Mouse (Mus musculus): ENCODE measurements around the gene Exoc3l4.

DNA sequence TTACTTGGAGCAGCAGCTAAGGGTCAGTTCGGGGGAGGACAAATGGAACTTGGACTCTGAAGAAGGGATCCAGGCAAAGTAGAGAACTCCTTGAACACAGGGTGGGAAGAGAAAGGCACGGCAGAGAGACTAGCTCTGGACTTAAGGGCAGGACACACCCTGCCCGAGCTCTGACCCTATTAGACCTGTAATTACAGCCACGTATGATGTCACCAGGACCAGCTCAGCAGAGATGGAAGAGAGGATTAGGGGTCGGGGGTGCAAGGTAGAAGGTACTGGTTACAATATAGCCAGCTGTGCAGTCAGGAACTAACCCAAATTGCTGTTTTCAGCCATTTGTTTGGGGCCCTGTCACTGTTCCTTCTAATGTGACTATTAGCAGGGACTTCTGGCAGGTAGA, 6.0 kb downstream of the Exoc3l4 start:
- TF ChIP-seq EP300 (IDR thresholded peaks at IDR 0.05; ENCODE audit: insufficient read depth, low read depth, low read length): no peak
- no peak for TF ChIP-seq CTCF (IDR thresholded peaks at IDR 0.05; ENCODE audit: low read depth, low read length)
- TF ChIP-seq POLR2A (IDR thresholded peaks at IDR 0.05; ENCODE audit: insufficient read depth, low read length): no peak
